Mouse (Mus musculus): Measurements from ENCODE around the gene Gm42906. TPM values are rescaled to one million over a fixed set of nuclear protein-coding genes. Genes with fewer than 3 reads are reported as not detected.

The Gm42906 gene
- total and polyA plus RNA-seq, 3 experiments, result not detected

DNA sequence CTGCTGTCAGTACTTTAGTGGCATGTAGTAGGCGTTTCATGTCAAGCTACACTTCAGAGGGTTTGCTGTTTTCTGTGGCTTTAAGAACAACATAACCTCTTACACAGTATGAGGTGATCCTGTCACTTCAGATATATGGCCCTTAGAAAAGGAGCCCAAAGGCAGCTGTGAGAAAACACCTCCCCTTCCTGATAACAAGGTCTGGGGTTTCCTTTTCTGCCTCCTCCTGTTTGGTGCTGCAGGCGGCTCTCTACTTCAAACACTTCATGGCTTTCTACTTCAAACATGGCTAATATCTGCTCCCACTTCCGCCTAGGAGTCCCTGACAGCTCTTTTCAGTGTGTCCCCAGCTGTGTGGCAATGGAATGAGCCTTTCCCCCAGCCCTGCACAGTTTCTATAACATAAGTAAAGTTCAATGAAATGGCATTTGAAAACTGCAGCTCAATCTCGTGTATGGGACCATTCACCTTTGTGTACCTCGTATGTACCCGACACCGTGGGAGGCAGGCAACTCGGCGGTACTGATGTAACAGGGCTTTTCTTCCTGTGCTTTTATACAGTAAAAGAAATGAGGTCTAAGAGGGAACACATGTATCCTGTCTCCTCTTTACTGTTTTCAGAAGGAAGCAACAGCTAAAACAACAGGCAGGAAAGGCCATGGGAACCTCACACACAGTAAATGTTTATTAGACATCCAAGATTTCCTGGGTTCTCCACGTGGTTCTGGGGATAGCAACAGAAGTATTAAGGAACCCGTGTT is 180.7 kb downstream of the Gm42906 start (continued):
- no peak for TF ChIP-seq UBTF (IDR thresholded peaks at IDR 0.05; ENCODE audit: borderline replicate concordance, insufficient read depth, low read depth, low read length)
- no peak for TF ChIP-seq ZKSCAN1 (IDR thresholded peaks at IDR 0.05; ENCODE audit: low read depth, low read length)
- TF ChIP-seq CTCF (IDR thresholded peaks at IDR 0.05 in 2 of 3, conservative IDR thresholded peaks at IDR 0.05 in 1 of 3; ENCODE audit: control insufficient read depth in 1 of 3, insufficient read depth in 1 of 3, low read depth in 2 of 3, low read length in 3 of 3, poor library complexity in 1 of 3, severe bottlenecking in 1 of 3), result no peak
- no peak for TF ChIP-seq NELFE (IDR thresholded peaks at IDR 0.05; ENCODE audit: low read depth, low read length)
- no peak for TF ChIP-seq MYB (IDR thresholded peaks at IDR 0.05; ENCODE audit: low read depth, low read length)
- TF ChIP-seq POLR2AphosphoS5 (IDR thresholded peaks at IDR 0.05; ENCODE audit: borderline replicate concordance, low read depth, low read length), result no peak
- no peak for TF ChIP-seq ZMIZ1 (IDR thresholded peaks at IDR 0.05; ENCODE audit: low read depth, low read length)
- 0 out of 4 replicates have a peak, but pooled peaks of 1 of the 2 experiments have one; percentile 28 for TF ChIP-seq EP300 (IDR thresholded peaks at IDR 0.05; ENCODE audit: low read depth in 1 of 2, low read length in 2 of 2)
- TF ChIP-seq ZNF384 (IDR thresholded peaks at IDR 0.05; ENCODE audit: low read depth, low read length), result no peak
- TF ChIP-seq HCFC1 (IDR thresholded peaks at IDR 0.05; ENCODE audit: low read depth, low read length), result peak; percentile 28; the same call in 1 of the 2 replicates
- no peak for TF ChIP-seq MEF2A (IDR thresholded peaks at IDR 0.05; ENCODE audit: extremely low read depth, insufficient replicate concordance, low read depth, low read length, poor library complexity, severe bottlenecking)
- no peak for TF ChIP-seq MYC (IDR thresholded peaks at IDR 0.05; ENCODE audit: low read depth, low read length)
- TF ChIP-seq KAT2A (conservative IDR thresholded peaks at IDR 0.05; ENCODE audit: low read depth, low read length), result no peak
- no peak for TF ChIP-seq RCOR1 (IDR thresholded peaks at IDR 0.05; ENCODE audit: low read depth, low read length)
- no peak; the same call in 1 of the 2 replicates for TF ChIP-seq MXI1 (IDR thresholded peaks at IDR 0.05; ENCODE audit: low read depth, low read length)

DNA sequence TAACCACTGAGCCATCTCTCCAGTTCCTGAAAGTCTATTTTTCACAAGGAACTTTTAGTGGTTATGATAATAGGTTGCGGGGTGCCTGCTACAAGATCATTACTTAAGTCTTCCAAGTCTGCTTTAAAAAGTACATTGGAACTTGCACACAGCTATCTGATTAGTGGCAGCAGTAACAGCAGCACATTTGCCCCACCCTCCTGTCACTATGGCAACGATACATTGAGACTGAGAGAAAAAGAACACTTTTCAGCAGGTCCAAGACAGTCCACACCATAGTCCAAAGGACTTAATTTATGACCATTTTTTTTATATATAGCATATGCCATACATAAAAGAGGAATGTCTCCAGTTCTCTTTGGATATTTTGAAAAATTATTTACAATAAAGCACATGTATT is 181.7 kb downstream of the Gm42906 start:
- no peak overlapping the region for H3K9ac ChIP-seq (ENCODE audit: control insufficient read depth, low read depth, low read length, poor library complexity, severe bottlenecking)
- H3K9me3 ChIP-seq (replicated peaks; ENCODE audit: insufficient read depth, low read length), result no peaks in the 10 kb centered on the region
- peaks cover 0 to 3% of the 10 kb centered on the region in 2 experiments; a peak in 2 of 4 replicates for H3K36me3 ChIP-seq (ENCODE audit: control insufficient read depth in 1 of 2, insufficient read depth in 2 of 2, low read length in 2 of 2)
- H3K4me1 ChIP-seq (ENCODE audit: control insufficient read depth in 1 of 2, insufficient read depth in 2 of 2, low read length in 2 of 2), result peaks cover 2 to 10% of the 10 kb centered on the region in 2 experiments
- DNase-seq (ENCODE audit: low read depth, low spot score), result peak; percentile 44
- H3K27me3 ChIP-seq (ENCODE audit: control insufficient read depth in 1 of 2, insufficient read depth in 2 of 2, low read length in 2 of 2), result no peaks in the 10 kb centered on the region
- H3K79me2 ChIP-seq (ENCODE audit: control insufficient read depth, insufficient read depth, low read length, poor library complexity), result no peaks in the 10 kb centered on the region
- peak; percentile 29; the same call in 1 of the 2 replicates for TF ChIP-seq MXI1 (IDR thresholded peaks at IDR 0.05; ENCODE audit: low read depth, low read length)
- TF ChIP-seq SMC3 (IDR thresholded peaks at IDR 0.05; ENCODE audit: low read depth, low read length), result no peak
- peak overlapping the region in 1 of 2 experiments; percentile 40; a peak in 1 of 4 replicates for H3K4me3 ChIP-seq (ENCODE audit: control insufficient read depth in 1 of 2, insufficient read depth in 1 of 2, low read depth in 2 of 2, low read length in 2 of 2)
- H3K27ac ChIP-seq (ENCODE audit: control insufficient read depth, low read depth, low read length), result no peak overlapping the region

Measured in MEL (cell line).